9 mouse cellular contexts compared by ENCODE assay signal in genomic region chr6:85431274-85431841, GRCm38 (mm10). TPM values are rescaled to one million over a fixed set of nuclear protein-coding genes. Genes with fewer than 3 reads are reported as not detected.
DNase-seq lines count a peak whose midpoint lies in the region; ATAC-seq and TF ChIP-seq lines count a peak whose summit lies in the region.
"Had no signal": no experiment of that assay in that cellular context is flagged by ENCODE, and none has a peak within 500 bp of the region (broad histone marks: within the 10 kb centered on the region; RNA-seq: fewer than 3 reads in every experiment).

No protein-coding gene starts in this region.

- TF ChIP-seq CTCF in liver, adult 2 months (IDR thresholded peaks at IDR 0.05; ENCODE audit: low read depth, low read length) = no peak

- H3K79me2 ChIP-seq in liver, adult 2 months (ENCODE audit: control insufficient read depth, insufficient read depth, low read length) = peaks cover 5% of the 10 kb centered on the region; the same call in 1 of the 2 replicates

- H3K4me1 ChIP-seq in liver, adult 2 months (ENCODE audit: control insufficient read depth, insufficient read depth, low read length) = peaks cover 5% of the 10 kb centered on the region; the same call in 1 of the 2 replicates
- H3K4me1 ChIP-seq in embryonic facial prominence, embryonic 10.5 days = peaks cover 18% of the 10 kb centered on the region
- no peaks in the 10 kb centered on the region for H3K4me1 ChIP-seq in intestine, embryonic 15.5 days (replicated peaks)
- H3K4me1 ChIP-seq in neural tube, embryonic 12.5 days = peaks cover 3% of the 10 kb centered on the region; the same call in 1 of the 2 replicates

- DNase-seq in liver, adult 2 months (ENCODE audit: extremely low read depth, low read depth, low spot score) = no peak
- DNase-seq in liver = no peak
- no peak for DNase-seq in embryonic facial prominence, embryonic 10.5 days (ENCODE audit: low spot score)
- no peak for DNase-seq in right cerebral cortex, adult 2 months (ENCODE audit: low spot score in 2 of 2)
- no peak for DNase-seq in spleen, adult 18-20 months
- DNase-seq in adrenal gland, adult 8-10 months = no peak

- peak overlapping the region; percentile 81 for H3K4me2 ChIP-seq in intestine, embryonic 15.5 days (replicated peaks)
- peak overlapping the region; percentile 91 for H3K4me2 ChIP-seq in neural tube, embryonic 12.5 days (replicated peaks)

- H3K36me3 ChIP-seq in liver, adult 2 months (ENCODE audit: control insufficient read depth, insufficient read depth, low read length) = no peaks in the 10 kb centered on the region
- no peaks in the 10 kb centered on the region for H3K36me3 ChIP-seq in embryonic facial prominence, embryonic 10.5 days (replicated peaks)
- H3K36me3 ChIP-seq in intestine, embryonic 15.5 days = no peaks in the 10 kb centered on the region
- H3K36me3 ChIP-seq in neural tube, embryonic 12.5 days = no peaks in the 10 kb centered on the region

- 42% methylated on average over 8 of the region's 8 CpGs for WGBS in liver, adult 2 months
- WGBS in embryonic facial prominence, embryonic 10.5 days = 47% methylated on average over 8 of the region's 8 CpGs
- 43% methylated on average over 8 of the region's 8 CpGs for WGBS in intestine, embryonic 15.5 days
- WGBS in neural tube, embryonic 12.5 days = 51% methylated on average over 8 of the region's 8 CpGs

- no peaks in the 10 kb centered on the region for H3K27me3 ChIP-seq in liver, adult 2 months (ENCODE audit: control insufficient read depth, insufficient read depth, low read length)
- H3K27me3 ChIP-seq in embryonic facial prominence, embryonic 10.5 days (replicated peaks; ENCODE audit: low read depth, poor library complexity, severe bottlenecking) = peaks cover 12% of the 10 kb centered on the region
- peaks cover 4% of the 10 kb centered on the region; the same call in 1 of the 2 replicates for H3K27me3 ChIP-seq in intestine, embryonic 15.5 days (replicated peaks)
- H3K27me3 ChIP-seq in neural tube, embryonic 12.5 days (replicated peaks) = peaks cover 3% of the 10 kb centered on the region; the same call in 1 of the 2 replicates

- H3K27ac ChIP-seq in liver, adult 2 months (replicated peaks; ENCODE audit: insufficient read depth, low read depth, low read length) = no peak overlapping the region
- H3K27ac ChIP-seq in embryonic facial prominence, embryonic 10.5 days (replicated peaks) = peak overlapping the region; percentile 90
- H3K27ac ChIP-seq in intestine, embryonic 15.5 days = no peak overlapping the region
- no peak overlapping the region for H3K27ac ChIP-seq in neural tube, embryonic 12.5 days

- no peak for ATAC-seq in intestine, embryonic 15.5 days
- peak; percentile 65 for ATAC-seq in neural tube, embryonic 12.5 days (ENCODE audit: low FRiP score, low read depth)

- no peaks in the 10 kb centered on the region for H3K9me3 ChIP-seq in embryonic facial prominence, embryonic 10.5 days
- H3K9me3 ChIP-seq in intestine, embryonic 15.5 days = no peaks in the 10 kb centered on the region
- H3K9me3 ChIP-seq in neural tube, embryonic 12.5 days = no peaks in the 10 kb centered on the region

- H3K9ac ChIP-seq in liver, adult 2 months (ENCODE audit: low read depth, low read length) = 0 out of 2 replicates have a peak overlapping the region, but pooled peaks have one; percentile 18
- peak overlapping the region; percentile 83 for H3K9ac ChIP-seq in intestine, embryonic 15.5 days
- H3K9ac ChIP-seq in neural tube, embryonic 12.5 days = peak overlapping the region; percentile 71

- no peak for TF ChIP-seq POLR2A in liver, adult 2 months (IDR thresholded peaks at IDR 0.05; ENCODE audit: extremely low read depth, insufficient read depth, low read length)

- H3K4me3 ChIP-seq in liver, adult 2 months (ENCODE audit: insufficient read depth, low read depth, low read length) = peak overlapping the region; percentile 89
- H3K4me3 ChIP-seq in embryonic facial prominence, embryonic 10.5 days = peak overlapping the region; percentile 97
- peak overlapping the region; percentile 96 for H3K4me3 ChIP-seq in intestine, embryonic 15.5 days (replicated peaks)
- H3K4me3 ChIP-seq in neural tube, embryonic 12.5 days = peak overlapping the region; percentile 92

RNA-seq across cellular contexts. Expression of gene Smyd5, which starts 0.4 kb away (rescaled TPM):
- 6.1 and 7.2 TPM in 2 replicates for total RNA-seq in liver, adult 2 months (2014; rRNA removed)
- polyA plus RNA-seq in liver, adult 2 months (2012; rRNA removed) = 11.3 and 16.2 TPM in 2 replicates
- polyA plus RNA-seq in embryonic facial prominence, embryonic 10.5 days (2016; fragmentation: Nextera tagmentation; extraction: Ambion mirVana) = 87.6 and 91.0 TPM in 2 replicates
- 49.8 and 52.8 TPM in 2 replicates for polyA plus RNA-seq in intestine, embryonic 15.5 days (2015; fragmentation: Nextera tagmentation; extraction: Ambion mirVana)
- 51.4 and 54.2 TPM in 2 replicates for polyA plus RNA-seq in neural tube, embryonic 12.5 days (2016; fragmentation: Nextera tagmentation; extraction: Ambion mirVana)
- 10 to 100 TPM; 37.9 to 44.3 (median 43.5) TPM for total RNA-seq in adrenal gland, adult 8-10 months (2022)

RNA-seq across cellular contexts. Expression of gene Noto, which starts 7.7 kb away (rescaled TPM):
- total RNA-seq in liver, adult 2 months (2014; rRNA removed) = not detected in 2 replicates
- polyA plus RNA-seq in liver, adult 2 months (2012; rRNA removed) = not detected in 2 replicates
- not detected in 2 replicates for polyA plus RNA-seq in embryonic facial prominence, embryonic 10.5 days (2016; fragmentation: Nextera tagmentation; extraction: Ambion mirVana)
- not detected in 2 replicates for polyA plus RNA-seq in intestine, embryonic 15.5 days (2015; fragmentation: Nextera tagmentation; extraction: Ambion mirVana)
- polyA plus RNA-seq in neural tube, embryonic 12.5 days (2016; fragmentation: Nextera tagmentation; extraction: Ambion mirVana) = not detected in 2 replicates
- total RNA-seq in adrenal gland, adult 8-10 months (2022) = not detected
- polyA plus RNA-seq: brain, embryonic 14.5 days had no signal

RNA-seq across cellular contexts. Expression of gene Cct7, which starts 20.0 kb away (rescaled TPM):
- 111 and 115 TPM in 2 replicates for total RNA-seq in liver, adult 2 months (2014; rRNA removed)
- 69.2 and 76.2 TPM in 2 replicates for polyA plus RNA-seq in liver, adult 2 months (2012; rRNA removed)
- 784 and 818 TPM in 2 replicates for polyA plus RNA-seq in embryonic facial prominence, embryonic 10.5 days (2016; fragmentation: Nextera tagmentation; extraction: Ambion mirVana)
- 461 and 482 TPM in 2 replicates for polyA plus RNA-seq in intestine, embryonic 15.5 days (2015; fragmentation: Nextera tagmentation; extraction: Ambion mirVana)
- polyA plus RNA-seq in neural tube, embryonic 12.5 days (2016; fragmentation: Nextera tagmentation; extraction: Ambion mirVana) = 585 and 590 TPM in 2 replicates
- 100 to 1,000 TPM; 236 to 295 (median 271) TPM for total RNA-seq in adrenal gland, adult 8-10 months (2022)

RNA-seq across cellular contexts. Expression of gene Pradc1, which starts 20.4 kb away (rescaled TPM):
- total RNA-seq in liver, adult 2 months (2014; rRNA removed) = 6.3 and 8.7 TPM in 2 replicates
- polyA plus RNA-seq in liver, adult 2 months (2012; rRNA removed) = 19.7 and 20.3 TPM in 2 replicates
- 29.1 and 30.4 TPM in 2 replicates for polyA plus RNA-seq in embryonic facial prominence, embryonic 10.5 days (2016; fragmentation: Nextera tagmentation; extraction: Ambion mirVana)
- 38.5 and 42.9 TPM in 2 replicates for polyA plus RNA-seq in intestine, embryonic 15.5 days (2015; fragmentation: Nextera tagmentation; extraction: Ambion mirVana)
- 29.0 and 31.9 TPM in 2 replicates for polyA plus RNA-seq in neural tube, embryonic 12.5 days (2016; fragmentation: Nextera tagmentation; extraction: Ambion mirVana)
- 10 to 100 TPM; 11.5 to 16.4 (median 13.9) TPM for total RNA-seq in adrenal gland, adult 8-10 months (2022)

RNA-seq across cellular contexts. Expression of gene Rab11fip5, which starts 56.9 kb away (rescaled TPM):
- total RNA-seq in liver, adult 2 months (2014; rRNA removed) = 0.46 and 0.54 TPM in 2 replicates
- polyA plus RNA-seq in liver, adult 2 months (2012; rRNA removed) = 0.55 and 1.4 TPM in 2 replicates
- polyA plus RNA-seq in embryonic facial prominence, embryonic 10.5 days (2016; fragmentation: Nextera tagmentation; extraction: Ambion mirVana) = 2.3 and 3.6 TPM in 2 replicates
- 12.0 and 14.7 TPM in 2 replicates for polyA plus RNA-seq in intestine, embryonic 15.5 days (2015; fragmentation: Nextera tagmentation; extraction: Ambion mirVana)
- polyA plus RNA-seq in neural tube, embryonic 12.5 days (2016; fragmentation: Nextera tagmentation; extraction: Ambion mirVana) = 9.0 and 9.4 TPM in 2 replicates
- 10 to 100 TPM; 41.7 to 59.0 (median 53.0) TPM for total RNA-seq in adrenal gland, adult 8-10 months (2022)

Comparison
In these comparisons a context has a peak if more than half of its experiments do, and no peak if none do; other contexts are left out.
1. H3K9ac ChIP-seq: peak in every context shown above with its lines; median percentile 83 in intestine, embryonic 15.5 days; 71 in neural tube, embryonic 12.5 days; 18 in liver, adult 2 months.